Mouse (Mus musculus) adrenal gland, postnatal 25 days (tissue): ENCODE data around the gene Rbfox2. TPM values are rescaled to one million over a fixed set of nuclear protein-coding genes. Genes with fewer than 3 reads are reported as not detected.
"Not testable (repeated sequence)": the region's sequence is repeated elsewhere in the genome, so short reads cannot be mapped to it uniquely, and the experiment has no call there.

Experiments
- DNase-seq: peaks from one replicate; pipeline ENCODE4 v3.0.0; 2021; ENCODE audit warnings: mixed read lengths
- long read RNA-seq: library from polyadenylated mRNA; stranded (forward); transcript quantifications from one replicate; pipeline ENCODE4 v2.0.0, GENCODE M21; 2021
- total RNA-seq: library from RNA; stranded (reverse); gene quantifications from 2 replicates; pipeline ENCODE4 v1.2.3, GENCODE M21; 2021

Rbfox2 gene
- 56.5 and 68.7 TPM in 2 replicates for total RNA-seq
- long read RNA-seq, full-length matches to known transcripts: 9 of 24 reads
- long read RNA-seq, partial matches to known transcripts: 0 of 24 reads
- long read RNA-seq, other reads (novel, unspliced or antisense): 15 of 24 reads

DNA sequence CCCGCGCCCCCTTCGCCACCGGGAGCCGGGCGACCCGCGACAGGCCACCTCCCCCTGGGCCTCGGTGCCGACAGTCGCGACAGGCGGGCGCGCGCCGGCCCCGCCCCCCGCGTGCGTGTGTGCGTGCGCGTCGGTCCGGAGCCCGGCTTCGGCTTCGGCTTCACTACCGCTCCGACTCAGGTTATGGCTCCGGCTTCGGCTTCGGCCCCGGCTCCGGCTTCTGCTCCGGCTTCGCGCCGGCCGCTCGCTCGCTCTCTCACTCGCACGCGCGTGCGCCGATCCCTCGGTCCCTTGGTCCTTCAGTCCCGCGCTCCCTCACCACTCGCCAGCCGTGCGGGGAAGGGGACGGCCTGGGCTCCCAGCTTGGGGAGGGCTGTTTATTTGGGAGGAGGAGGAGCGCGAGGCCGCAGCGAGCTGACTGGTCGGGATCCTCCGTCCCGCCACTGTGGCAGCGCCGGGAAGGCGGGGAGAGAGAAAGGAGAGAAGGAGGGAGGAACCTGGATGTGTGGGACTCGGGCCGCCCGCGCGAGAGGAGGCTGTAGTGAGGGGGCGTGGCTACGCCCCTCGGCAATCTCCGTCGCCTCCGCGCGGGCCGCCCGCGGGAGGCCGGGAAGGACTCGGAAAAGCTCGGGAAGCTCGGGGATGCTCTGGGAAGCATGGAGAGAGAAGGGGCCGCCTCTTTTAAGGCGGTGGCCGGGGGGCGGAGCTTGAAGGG is at the start of gene Rbfox2:
Rbfox2 (minus strand) TSS at position 458 of the 715 bp plus-strand sequence.
- peak; percentile 94 for DNase-seq

DNA sequence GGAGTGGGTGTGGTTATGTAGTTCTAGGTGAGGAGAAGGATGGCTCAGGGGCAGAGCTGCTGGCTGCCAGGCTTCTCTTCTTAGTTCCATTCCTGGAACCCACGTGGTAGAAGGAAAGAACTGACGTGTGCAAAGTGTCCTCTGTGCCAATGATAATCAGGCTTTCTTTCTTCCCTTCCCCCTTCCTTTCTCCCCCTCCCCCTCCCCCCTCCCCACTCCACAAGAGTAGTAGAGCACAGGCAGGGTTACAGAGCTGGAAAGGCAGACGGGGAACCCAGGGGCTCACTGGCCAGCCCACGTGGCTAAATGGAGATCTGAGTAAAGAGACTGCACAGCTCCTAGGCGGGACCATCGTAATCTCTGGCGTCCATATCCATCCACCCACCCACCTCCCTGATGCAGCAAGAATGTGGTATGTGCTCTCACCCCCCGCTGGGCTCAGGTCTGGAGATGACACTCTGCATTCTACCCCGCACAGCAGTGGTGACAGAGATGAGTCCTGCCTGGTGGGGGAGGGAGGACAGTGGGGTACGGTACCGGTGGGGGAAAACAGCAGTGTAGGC is 49.5 kb upstream of the Rbfox2 start:
- DNase-seq: no peak

DNA sequence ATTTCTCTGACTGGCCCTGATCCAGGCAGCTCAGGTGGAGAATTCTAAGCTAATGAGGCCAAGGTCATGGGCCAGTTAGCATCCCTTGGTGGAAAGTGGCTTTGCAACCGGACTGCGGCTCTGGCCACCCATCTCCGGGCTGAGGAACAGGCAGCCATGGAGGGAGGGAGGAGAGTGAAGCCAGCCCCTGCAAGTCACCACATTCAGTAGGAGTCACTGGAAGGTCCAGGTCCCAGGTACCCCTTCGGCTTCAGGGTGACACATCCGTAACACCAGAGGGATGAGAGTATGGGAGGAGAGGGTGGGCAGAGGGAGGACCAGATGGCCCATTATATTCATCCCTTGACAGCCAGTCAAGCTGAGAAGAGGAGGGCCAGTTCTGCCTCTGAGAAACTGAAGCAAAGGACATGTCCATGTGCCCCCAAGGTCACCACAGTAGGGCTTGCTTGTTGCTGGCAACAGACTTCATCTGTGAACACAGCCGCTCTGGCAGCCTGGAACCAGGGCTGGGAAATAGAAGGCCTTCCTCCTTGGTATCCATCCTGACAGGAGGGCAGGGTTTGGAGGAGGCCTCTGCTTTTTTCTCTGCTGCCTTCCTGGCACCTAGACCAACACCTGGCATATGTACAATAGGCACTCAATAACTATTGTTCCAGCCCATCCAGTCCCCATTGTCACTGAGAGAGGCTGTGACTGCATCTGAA is 48.2 kb upstream of the Rbfox2 start:
- no peak for DNase-seq

DNA sequence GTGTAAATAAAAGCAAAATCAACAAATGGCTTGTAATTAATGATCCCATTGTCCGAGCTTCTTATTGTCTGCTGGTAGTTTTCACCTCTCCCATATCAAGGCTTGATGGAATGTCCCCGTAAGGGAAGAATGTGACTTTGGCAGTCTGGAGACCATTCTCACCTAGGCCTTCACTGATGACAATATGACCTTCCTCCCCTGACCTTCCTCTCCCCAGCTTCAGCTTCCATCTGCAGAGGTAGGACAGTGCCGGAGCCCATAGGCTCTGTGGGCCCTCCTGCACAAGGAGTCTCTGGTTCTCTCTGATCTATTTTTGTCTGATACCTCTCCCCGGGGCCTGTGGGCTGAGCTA is 47.7 kb upstream of the Rbfox2 start:
- DNase-seq: no peak

DNA sequence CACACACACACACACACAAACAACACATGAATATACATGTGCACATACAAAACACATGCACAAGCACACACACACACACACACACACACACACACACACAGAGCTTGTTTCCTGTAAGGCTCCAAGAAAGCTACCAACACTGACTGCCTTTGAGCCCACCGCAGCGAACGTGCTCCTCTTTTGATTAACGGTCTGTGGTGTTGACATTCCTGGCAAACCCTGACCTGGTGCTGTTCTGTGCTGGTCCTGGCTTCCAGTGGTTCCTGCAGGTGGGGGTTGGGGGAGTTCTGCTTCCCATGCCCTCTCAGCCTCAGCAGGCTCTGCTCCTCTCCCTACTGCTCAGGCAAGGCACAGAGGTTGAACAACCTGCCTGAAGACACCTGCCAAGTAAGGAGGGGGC is 47.0 kb upstream of the Rbfox2 start:
- no peak for DNase-seq

DNA sequence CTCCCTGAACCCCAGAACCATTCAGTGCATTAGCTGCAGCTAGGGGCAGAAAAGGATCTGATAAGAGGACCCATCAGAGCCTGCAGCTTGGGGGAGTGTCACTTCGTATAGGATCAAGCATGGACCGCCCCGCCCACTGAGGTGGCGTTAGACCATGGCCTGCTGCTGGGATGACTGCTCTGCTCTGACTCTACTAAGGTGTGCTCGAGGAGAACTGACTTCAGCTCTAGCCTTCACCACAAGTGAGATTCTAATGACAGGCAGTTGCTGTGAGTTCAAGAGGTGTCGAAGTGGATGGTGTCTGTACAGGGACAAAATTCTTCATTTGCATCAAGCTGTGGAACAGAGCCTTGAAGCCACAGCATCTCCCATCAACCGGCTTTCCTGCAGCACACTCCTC is 46.1 kb upstream of the Rbfox2 start:
- DNase-seq: no peak

DNA sequence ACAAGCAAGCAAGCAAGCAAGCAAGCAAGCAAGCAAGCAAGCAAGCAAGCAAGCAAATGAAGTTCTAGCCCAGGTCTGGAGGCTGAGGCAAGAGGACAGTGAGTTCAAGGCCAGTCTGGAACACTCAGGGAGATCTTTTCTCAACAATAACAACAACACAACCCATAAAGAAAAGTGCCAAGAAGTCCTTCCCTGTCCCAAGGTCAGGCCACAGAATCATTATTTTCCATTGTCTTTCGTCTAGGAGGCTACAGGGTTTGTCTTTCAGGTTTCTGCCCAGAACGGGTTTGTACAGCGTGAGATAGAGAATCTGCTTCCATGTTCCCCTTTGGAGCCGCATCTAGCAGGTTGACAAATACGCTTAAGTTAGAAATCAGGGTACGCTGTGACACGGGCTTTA is 43.3 kb upstream of the Rbfox2 start:
- DNase-seq: no peak

DNA sequence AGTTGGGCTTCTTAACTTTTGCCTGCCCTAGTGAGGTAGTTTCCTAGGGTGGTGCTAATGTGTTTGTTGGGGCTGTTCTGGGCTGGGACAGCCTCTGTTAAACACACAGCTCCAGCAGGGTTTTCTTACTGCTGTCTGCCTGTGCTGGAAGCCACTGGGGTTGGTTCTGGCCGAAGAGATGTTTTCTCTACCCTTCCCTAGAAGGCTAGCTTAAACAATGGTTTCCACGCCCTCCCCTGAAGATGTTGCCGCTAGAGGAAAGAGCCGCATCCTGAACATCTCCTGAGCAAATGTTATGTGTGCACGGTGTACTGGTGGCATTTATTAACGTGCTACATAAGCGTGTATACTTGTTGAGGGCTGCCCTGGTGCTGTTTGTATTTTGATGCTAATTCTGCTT is 41.3 kb upstream of the Rbfox2 start:
- DNase-seq: no peak

DNA sequence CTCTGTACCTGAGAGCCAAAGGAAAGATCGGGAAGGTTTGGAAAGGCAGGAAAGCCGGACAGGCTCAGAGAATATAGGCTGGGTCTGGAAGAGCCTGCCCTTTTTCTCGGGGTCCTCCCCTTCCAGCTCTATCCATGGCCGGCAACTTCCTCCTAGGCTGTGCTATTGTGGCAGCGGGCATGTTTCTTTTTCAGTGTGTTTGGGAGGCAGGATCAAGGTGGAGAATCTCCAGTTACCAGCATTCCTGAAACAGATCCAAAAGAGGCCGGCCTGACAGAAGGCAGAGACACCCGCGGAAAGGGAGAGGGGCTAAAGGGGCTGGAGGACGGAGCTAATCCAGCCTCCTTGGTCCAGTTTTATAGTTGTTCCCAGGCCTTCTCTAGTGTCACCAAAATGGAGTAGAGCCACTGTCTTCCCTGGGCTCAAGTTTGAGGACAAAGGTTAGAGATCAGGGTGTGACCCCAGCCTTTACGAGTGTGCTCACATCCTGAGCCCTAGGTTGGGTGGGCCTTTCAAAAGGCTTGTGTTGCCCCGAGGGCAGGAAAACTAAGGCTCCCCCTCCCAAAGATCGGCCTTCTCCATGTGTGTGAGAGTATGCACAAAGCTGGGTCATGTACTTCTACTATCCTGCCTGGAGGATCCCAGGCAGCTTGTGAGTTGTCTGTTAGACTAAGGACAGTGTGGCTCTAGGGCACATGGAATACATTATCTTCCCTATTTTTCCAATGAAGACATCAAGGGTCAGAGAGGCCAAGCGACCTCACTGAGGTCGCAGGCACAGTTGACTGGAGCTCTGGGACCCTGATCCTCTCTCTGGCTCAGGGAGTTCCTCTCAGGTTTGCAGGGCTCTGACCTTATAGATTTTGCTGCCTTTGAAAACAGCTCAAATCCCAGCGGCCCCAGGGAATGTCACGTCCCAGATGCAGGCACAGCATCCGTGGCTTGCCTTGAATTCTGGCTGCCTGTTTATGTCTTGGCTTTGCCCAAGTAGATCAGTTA is 37.6 kb upstream of the Rbfox2 start:
- DNase-seq: no peak

DNA sequence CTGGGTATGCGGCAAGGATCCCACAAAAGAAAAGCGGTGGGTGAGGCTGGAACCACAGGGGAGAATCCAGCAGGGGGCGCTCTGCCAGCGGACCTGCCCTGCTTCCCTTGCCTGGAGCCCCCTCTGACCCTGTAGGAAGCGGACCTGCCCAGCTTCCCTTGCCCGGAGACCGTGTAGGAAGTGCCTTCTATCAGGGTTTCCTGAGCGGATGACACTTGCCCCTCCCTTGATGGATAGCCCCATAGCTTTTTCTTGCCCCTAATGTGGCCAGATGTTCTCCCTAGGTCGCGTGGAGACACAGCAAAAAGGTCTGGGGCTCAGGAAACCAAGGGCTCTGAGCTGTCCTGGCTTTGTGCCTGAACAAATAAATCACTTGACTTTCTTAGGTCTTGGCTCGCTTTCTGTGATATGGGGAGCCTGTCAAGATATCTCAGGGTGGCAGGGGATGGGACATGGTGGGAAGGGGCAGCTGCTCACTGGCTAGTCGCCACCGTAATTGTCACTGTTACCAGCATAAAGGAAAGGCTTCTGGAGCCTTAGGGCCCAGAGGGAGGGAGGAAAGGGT is 36.8 kb upstream of the Rbfox2 start:
- peak; percentile 84 for DNase-seq

DNA sequence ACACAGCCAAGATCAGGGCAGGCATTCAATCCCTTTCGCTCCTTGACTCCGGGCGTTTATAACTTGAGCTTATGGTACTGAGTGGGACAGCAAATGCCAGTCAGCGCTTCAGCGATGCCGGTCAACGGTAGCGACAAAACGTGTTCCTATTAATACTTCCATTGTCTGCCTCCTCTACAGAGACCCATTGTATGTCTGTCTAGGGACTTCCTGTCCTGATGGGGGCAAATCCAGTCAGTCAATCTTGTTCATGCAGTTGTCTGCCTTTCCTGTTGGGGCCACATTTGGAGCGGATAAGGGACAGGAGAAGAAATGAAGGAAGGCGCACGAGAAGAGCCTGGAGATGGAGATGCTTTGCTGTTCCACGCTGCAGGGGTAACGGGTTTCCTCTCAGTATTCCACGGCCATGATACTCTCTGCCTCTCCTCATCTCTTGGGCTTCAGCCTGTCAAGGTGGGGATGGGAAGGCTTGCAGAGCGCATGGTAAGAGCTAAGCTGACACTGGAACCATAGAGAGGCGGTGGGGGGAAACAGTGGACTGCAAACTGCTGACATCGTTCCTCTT is 36.2 kb upstream of the Rbfox2 start:
- DNase-seq: no peak

DNA sequence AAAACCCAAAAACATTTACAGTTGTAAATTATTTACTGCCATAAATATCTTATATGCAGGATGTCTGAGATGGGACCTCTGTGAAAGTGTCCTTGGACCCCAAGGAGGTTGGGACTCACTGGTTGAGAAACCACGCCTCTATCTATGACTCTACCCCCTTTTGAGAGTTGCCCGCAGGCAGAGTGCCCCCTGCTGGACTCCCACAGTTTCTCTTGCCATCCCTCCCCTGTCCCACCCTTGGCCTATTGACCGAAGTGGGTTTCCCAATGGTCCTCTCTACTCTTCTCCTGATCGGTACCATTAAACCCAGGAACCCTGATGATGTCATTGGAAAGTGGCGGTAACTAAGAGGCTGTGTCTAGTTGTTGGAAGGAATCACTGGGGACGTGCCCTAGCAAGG is 35.2 kb upstream of the Rbfox2 start:
- DNase-seq: no peak

DNA sequence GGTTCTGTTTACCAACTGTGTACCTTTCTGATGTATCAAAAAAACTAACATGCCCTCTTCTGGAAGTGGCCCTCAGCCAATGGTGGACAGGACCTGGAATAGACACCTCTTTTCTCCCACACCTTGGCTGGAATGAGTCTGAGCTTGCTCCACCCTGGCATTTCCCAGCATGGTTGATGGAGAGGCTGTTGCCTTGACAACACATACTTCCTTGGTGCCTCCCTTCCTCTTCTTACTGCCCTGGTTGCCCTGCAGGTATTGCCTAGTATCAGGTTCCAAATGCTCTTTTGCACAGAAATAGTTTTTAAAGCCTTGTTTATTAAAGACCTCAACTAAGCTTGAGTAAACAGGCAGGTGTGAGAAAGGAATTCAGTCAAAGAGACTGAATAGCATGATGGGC is 33.8 kb upstream of the Rbfox2 start:
- DNase-seq: no peak

DNA sequence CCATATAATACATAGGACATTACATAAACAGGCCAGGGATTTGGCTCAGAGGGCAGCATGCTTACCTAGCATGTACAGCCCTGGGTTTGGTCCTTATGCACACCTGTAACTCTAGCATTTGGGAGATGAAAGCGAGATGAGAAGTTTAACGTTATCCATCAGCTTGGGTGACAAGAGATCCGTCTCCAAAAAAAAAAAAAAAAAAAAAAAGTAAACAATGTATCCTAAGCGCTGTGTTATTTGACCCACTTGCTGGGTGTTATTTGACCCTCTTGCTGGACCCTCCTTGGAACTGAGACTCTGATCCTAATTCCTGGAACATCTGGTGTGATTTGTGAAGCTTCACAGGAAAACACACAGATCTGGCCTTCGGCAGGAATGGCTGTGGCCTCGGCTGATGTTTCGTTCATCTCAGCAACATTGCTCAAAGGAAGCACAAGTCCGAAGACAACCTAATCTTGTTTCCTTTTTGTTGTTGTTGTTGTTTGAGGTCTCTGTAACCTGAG is 32.2 kb upstream of the Rbfox2 start:
- DNase-seq: no peak

DNA sequence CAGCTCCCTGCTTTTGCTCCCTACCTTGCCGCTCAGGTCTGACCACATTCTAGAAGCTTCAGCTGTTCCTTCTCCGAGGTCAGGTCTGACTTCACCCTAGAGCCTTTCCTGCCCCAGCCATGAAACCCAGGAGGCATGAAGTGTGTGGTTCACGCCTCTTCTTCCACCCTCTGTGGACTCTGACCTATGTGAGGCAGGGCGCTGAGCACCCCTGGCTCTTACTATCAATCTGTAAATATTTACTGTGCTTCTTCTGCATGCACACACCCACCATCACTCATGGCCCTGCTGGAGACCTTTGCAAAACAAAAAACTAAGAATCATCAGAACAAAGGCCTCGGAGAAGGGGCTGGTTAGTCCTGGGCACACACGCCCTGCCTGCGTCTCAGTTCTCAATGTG is 31.6 kb upstream of the Rbfox2 start:
- no peak for DNase-seq

DNA sequence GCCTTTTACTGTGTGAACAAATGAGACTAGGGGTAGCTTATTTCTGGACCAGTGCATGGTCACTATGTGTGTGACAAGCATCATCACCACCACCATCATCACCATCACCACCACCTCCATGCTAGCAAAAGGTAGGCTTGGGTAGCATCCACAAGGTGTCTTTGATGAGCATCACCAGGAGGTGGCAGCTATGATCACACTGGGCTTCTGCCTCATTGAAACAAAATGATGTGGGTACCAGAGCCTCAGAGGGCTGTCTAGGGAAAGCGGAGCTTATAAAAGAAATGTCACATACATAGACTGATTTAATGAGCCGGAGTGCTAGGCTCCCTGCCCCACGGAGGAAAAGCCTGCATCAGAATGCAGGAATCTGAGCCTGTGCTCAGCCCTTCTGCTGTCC is 31.1 kb upstream of the Rbfox2 start:
- no peak for DNase-seq

DNA sequence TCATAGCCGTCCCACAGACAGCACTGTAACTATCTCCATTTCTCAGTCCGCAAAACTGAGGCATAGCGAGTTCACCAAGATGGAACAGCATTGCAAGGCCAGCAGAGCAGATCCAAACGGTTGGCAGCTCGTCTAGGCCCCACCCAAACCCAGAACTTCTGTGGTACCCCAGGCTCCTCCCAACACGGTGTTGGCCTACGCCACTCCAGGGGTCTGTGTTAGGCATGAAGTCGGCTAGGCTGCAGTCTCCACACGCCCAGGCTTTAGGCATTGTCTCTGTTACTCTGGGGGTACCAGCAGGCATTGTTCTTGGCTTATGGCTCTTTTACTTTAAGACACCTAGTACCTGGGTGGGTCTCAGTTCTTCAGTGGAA is 30.2 kb upstream of the Rbfox2 start:
- DNase-seq: no peak

DNA sequence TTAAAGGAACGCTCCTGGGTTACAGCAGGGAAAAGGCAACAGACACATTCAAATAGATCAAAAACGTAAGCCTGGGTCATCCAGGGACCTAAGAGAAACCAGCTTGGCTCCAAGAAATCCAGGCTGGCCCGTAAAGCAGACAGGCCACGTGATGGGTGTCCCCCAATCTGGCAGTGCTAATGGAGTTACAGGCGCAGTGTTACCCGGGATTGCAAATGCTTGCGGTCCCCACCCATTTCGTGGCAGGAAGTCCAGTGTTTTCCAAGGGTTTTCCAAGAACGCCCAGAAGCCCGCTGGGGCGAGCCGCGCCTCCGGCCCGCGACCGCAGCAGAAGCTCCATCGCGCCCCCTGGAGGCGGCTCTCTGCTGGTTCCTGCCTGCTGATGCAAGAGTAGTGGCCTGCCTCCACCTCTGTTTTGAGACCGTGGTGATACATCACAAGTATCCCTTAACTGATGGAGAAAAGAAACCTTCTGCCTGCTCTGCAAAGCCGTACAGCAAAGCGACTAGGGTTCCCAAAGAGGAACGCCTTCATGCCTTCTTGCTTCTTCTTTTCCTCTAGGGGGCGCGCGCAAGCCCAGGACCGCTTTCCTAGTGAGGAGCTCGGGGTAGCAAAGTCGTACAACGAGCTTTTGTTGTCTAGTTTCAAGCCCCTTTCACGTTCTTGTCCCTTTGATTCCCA is 29.6 kb upstream of the Rbfox2 start:
- peak; percentile 91 for DNase-seq

DNA sequence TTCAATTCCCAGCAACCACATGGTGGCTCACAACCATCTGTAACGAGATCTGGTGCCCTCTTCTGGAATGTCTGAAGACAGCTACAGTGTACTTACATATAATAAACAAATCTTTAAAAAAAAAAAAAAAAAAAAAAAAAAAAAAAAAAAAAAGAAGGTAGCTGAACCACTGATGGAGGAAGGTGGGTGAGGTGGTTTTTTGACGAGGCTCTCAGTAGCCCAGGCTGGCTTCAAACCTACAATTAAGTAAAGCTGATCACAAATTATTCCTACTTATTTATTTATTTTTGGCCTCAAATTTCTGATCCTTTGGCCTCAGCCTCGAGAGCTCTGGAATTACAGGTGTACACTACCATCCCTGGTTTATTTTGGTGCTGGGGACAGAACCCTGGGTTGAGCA is 28.4 kb upstream of the Rbfox2 start:
- DNase-seq: not testable (repeated sequence)

DNA sequence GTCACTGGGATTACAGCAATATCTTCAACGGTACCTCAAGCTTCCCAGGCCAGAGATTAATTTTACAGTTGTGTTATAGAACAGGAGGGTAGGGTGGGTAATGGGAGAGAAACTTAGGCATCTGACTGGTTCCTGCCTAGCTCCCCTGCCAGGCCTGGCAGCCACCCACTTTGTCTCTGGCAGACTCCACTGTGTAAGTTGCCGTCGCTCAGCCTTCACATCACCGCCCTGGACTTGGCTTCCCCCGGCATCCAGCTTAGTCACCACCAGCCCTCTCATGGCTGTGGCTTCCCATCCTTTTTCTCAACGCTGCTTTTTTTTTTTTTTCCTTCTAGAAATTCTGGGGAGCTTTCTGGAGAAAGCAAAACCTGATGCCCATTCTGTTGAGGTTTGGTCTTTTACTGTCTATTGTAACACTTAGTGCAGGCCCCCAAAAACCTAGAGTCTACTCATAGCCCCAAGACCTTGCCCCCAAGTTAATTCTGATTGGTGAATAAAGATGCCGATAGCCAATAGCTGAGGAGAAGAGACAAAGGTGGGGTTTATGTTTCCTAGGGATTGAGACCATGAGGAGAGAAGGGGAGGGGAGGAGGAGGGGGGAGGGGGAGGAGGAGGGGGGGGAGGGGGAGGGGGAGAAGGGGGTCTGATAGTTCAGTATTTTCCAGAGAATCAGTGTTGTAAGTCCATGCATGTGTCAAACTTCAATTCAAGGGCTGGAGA is 25.6 kb upstream of the Rbfox2 start:
- DNase-seq: peak; percentile 67
